Mouse (Mus musculus): ENCODE data around the gene Ddah2. TPM values are rescaled to one million over a fixed set of nuclear protein-coding genes. Genes with fewer than 3 reads are reported as not detected.
"Not testable (repeated sequence)": the region's sequence is repeated elsewhere in the genome, so short reads cannot be mapped to it uniquely, and the experiment has no call there.

The Ddah2 gene
- total RNA-seq, 1 experiment from 2014 or later: 21.3 TPM

DNA sequence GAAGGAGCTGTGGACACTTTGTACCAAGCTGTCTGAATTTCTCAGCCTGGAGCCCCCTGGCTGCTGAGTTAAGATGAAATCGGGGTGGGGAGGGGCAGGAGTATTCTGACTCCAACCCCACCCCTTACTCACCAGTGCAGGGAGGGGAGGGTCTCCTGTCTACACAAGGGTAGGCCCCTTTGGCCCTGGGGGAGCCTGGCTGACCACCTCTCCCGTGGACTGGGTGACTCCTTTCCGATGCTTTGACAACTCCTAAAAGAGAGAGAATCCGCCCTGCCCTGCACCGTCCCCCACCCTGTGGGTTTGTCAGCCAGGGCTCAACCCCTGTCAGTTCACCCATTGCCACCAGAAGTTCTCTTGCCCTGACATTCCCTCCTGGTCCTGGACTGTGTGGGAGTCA is 32.6 kb upstream of the Ddah2 start:
- ATAC-seq (replicated peaks; ENCODE audit: low read depth, poor library complexity, severe bottlenecking): no peak

DNA sequence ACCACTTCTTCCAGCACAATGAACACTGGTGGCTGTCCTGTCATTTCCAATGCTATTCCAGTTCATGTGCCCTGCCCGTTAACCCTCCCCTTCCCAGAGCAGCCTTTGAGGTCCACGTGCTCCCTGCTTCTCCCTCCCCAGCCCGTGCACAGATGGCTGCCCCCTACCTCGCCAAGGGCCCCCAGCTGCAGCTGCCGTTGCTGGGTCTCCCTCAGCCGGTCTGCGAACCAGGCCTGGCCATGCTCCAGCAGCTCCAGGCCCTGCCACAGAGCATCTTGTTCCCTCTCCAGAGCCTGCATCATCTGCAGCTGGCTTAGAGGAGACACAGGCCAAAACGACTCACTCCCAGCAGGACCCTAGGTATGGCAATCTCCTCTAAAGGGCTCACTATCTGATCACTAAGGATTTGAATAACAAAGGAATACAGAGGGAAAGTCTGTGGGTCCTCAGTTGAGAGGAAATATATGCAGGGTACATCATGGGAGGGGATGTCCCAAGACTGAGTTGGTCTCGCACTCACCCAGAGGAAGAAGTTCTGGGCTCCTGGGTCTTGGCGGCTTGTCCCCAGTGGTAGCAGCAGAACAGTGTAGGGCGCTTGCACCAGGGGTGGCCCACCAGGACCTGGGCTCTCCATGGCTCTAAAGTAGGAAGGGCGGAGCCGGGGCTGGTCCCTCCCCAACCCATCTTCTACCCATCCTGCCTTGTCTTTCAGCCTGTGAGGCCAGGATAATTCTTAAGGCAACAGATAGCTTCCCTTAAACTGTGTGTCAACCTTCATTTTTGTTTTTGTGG is 31.4 kb upstream of the Ddah2 start, which contains the start of gene Sapcd1:
Sapcd1 (minus strand) TSS at position 740 of the 792 bp plus-strand sequence.
- no peak for ATAC-seq (replicated peaks; ENCODE audit: low read depth, poor library complexity, severe bottlenecking)

DNA sequence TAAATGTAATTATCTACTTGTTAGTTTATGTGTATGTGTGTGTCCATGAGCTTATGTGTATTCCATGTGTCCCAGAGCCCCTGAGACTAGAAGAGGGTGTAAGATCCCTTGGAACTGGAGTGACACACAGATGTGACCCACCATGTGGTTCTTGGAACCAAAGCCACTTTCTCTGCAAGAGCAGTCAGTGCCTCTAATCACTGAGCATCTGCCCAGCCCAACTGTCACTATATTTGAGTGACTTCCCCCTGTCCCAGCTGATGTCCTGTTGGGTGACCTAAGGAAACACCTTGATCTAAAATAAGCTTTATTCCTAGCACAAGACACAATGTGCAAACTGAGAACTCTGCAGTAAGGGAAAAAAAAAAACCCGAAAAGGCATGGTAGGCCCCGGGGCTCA is 30.5 kb upstream of the Ddah2 start:
- ATAC-seq (replicated peaks; ENCODE audit: low read depth, poor library complexity, severe bottlenecking): no peak

DNA sequence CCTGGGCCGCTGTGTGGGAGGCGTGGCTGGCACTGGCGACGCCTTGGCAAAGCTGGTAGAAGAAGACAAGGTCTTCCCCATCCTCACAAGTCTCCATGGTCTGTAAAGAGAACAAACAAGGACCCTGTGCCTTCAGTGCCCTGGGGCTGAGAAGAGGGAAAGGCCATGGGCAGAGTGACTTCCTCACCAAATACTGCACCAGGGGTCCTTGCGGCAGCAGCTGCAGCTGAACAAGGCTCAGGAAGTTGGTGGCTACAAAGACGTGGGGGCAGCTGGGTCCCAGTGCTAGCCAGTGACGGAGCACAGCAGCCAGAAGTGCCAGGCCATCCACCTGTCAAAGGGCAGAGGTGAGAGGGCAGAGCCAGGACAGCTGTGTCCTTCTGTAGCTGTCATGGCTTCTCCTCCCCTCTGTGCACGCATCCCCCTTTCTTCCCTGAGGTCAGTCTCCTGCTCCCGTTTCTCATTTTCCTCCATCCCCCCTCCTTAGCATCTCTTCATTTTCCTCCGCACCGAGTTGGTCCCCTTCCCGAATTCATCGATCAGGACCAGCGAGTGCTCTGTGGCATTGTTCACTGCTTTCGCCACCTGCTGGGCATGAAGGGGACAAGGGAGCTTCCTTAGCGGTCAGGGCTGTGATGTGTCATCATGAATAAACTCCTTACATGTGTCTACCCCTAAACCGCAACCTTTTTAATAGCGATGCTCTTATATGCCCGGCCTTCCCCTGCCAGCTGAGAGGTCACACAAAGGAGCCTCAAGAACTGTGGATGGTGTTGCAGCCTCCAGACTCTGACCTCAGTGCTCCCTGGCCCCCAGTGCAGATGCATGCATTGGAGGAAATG is 28.9 kb upstream of the Ddah2 start:
- ATAC-seq (replicated peaks; ENCODE audit: low read depth, poor library complexity, severe bottlenecking): peak; percentile 67

DNA sequence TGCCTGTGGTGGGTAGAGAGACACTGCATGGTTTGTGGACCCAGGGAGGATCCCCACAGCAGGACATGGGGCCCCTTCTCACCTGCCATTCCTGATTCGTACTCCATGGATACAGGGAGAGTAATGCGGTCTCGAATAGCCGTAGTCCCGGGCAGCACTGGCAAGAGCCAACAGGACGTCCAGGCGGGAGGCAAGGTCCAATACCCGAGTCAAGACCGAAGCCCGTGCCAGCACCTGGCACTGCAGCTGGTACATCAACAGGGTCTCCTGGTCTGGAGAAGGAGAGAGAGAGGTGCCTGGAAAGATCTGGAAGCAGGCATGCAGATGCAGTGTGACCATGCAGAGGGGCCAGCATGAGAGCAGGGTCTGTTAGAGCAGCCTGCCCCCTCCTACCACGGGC is 27.6 kb upstream of the Ddah2 start:
- ATAC-seq (replicated peaks; ENCODE audit: low read depth, poor library complexity, severe bottlenecking): no peak

DNA sequence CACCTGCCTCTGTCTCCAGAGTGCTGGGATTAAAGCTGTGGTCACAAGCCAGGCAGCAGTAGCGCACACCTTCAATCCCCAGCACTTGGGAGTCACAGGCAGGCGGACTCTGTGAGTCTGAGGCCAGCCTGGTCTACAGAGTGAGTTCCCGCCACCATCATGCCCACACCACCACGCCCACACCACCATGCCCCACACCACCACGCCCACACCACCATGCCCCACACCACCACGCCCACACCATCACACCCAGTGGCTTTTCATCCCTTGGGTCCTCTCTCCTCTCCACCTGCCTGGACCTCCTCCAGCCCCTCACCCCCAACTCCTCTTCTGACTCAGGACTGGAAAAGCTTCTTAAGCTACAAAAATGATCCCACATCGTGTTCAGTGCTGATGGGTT is 27.0 kb upstream of the Ddah2 start:
- no peak for ATAC-seq (replicated peaks; ENCODE audit: low read depth, poor library complexity, severe bottlenecking)

DNA sequence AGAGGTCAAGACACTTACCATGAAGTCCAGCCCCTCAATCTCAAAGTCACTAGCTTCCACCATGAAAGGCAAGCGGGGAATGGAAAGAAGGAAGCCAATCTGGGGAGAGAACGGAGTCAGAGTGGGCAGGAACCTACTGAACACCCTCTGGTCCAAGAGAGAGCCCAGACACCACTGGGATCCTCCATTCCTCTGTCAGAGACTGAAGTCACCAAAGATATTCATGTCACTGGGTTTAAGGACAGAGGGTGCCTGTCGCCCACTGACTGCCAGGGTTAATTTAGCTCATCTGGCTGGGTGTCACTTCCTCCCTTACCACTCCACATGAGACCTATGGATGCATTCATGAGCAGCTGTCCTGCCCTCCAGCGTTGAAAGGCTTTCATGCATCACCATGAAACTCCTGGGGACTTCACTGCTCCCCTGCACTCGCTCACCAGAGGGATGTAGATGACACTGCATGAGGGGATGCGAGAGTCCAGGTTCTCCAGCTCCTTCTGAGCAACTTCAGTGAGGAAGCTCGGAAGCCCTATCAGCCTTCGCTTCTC is 26.4 kb upstream of the Ddah2 start:
- ATAC-seq (replicated peaks; ENCODE audit: low read depth, poor library complexity, severe bottlenecking): 0 out of 2 replicates have a peak, but pooled peaks have one; percentile 19

DNA sequence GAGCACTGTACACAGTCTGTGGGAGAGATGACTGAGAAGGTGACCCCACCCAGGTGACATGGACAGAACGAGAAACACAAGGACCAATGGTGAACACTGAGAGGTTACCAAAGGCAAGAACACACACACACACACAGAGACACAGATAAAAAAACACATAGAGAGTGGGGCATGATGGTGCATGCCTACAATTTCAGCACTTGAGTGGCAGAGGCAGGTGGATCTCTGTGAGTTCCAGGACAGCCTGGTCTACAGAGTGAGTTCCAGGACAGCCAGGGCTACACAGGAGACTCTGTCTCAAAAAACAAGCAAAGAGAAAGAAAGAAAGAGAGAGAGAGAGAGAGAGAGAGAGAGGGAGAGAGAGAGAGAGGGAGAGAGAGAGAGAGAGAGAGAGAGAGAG is 25.1 kb upstream of the Ddah2 start:
- ATAC-seq (replicated peaks; ENCODE audit: low read depth, poor library complexity, severe bottlenecking): not testable (repeated sequence)

DNA sequence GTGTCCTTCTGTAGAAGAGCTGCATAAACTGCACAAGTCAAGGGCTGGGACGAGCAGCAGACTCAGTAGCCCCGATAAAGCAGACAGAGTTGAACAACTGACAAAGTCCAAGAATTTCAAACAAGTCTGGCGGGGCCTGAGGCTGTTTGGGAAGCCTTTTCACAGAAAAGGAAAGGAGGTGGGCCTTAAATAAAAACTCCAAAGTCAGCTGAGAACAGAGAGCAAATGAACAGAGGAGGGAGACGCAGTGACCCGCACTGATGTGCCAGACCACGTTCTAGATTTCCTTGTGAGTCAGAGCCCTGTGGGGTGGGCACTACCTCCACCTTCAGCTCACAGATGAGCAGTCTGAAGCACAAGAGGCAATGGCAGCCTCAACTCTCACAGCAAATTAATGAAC is 23.9 kb upstream of the Ddah2 start:
- no peak for ATAC-seq (replicated peaks; ENCODE audit: low read depth, poor library complexity, severe bottlenecking)

DNA sequence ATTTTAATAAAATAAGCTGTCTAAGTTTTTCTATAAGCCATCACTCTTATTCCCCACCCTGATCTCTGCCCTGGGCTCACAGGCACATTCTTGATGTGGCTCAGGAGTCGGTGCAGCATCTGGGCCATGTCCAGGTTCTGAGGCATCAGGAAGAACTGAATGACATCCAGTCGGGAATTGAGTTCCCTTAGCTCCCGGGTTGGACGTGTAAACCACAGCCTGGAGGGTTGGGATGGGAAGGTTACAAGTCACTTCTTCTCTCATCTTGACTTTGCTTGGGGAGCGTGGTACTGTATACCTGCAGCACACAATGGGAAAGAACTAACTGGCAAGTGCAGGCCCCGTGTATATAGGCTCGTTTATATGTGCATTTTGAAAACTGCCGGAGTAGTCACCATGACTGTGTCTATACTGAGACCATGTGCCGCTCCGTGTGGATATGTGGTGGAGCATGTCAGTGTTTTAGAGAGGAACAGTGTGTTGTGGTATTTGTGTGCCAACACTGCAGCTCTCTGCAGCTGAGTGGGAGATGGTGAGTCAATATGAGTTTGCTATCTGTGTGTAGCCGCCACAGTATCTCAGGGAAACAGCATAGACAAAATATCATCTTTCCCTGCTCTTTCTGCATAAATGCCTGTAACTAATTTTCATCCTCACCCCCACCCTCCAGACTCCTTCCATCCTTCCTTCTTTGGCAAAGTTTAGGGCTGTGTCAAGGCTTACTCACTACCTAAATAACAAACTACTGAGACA is 19.5 kb upstream of the Ddah2 start:
- no peak for ATAC-seq (replicated peaks; ENCODE audit: low read depth, poor library complexity, severe bottlenecking)

DNA sequence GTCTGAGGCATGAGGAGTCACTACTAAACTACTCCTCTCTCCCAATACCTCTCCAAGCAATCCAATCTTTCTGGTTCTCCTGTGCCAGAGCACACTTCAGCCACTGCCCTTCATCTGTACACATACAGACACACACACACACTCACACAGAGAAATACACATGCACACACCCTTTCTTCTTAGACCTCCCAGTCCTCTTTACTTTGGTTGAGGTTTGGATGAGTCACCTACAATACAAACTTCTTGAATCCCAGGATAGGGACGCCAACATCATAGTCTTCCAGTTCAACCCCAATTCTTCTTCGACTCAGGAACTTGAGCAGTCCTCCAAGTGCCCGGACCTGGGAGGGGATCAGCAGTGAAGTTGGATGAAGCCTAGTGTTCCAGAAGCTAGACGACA is 15.0 kb upstream of the Ddah2 start:
- no peak for ATAC-seq (replicated peaks; ENCODE audit: low read depth, poor library complexity, severe bottlenecking)

DNA sequence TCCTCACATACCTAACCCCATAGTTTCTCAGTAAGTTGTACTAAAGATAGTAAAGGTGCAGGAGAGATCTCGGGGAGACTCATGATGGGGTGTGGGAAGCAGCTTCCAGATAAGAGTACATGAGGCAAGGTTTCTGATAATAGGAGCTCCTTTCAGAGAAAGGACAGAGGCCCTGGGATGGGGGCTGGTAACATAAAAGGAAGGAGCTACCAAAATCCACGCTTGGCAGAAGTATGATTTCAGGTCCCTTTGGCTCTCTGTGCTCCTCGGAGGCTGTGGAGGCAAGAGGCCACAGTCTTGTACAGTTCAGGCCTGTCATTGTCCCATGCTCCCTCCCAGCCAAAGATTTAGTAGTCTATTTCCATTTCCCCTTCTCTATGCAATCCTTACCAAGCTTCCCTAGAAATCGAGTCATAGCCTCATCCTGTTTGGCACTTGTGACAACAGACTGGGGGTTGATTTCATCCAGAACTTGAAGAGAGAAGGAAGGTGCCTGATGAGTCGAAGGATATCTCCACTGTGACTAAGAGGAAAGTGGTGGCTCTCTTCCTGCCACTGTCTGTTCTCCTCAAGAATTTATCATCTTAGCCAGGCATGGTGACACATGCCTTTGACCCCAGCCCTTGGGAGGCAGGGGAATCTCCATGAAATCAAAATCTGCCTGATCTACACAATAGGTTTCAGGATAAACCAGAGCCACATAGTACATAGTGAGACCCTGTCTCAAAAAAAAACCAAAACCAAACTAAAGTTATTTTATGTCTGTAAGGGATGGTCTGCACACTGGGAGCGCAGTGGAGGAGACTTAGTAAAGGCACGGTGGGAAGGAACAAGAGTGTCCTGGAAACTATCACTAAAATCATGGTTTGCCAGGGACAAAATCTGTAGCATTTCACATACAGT is 13.7 kb upstream of the Ddah2 start:
- no peak for ATAC-seq (replicated peaks; ENCODE audit: low read depth, poor library complexity, severe bottlenecking)

DNA sequence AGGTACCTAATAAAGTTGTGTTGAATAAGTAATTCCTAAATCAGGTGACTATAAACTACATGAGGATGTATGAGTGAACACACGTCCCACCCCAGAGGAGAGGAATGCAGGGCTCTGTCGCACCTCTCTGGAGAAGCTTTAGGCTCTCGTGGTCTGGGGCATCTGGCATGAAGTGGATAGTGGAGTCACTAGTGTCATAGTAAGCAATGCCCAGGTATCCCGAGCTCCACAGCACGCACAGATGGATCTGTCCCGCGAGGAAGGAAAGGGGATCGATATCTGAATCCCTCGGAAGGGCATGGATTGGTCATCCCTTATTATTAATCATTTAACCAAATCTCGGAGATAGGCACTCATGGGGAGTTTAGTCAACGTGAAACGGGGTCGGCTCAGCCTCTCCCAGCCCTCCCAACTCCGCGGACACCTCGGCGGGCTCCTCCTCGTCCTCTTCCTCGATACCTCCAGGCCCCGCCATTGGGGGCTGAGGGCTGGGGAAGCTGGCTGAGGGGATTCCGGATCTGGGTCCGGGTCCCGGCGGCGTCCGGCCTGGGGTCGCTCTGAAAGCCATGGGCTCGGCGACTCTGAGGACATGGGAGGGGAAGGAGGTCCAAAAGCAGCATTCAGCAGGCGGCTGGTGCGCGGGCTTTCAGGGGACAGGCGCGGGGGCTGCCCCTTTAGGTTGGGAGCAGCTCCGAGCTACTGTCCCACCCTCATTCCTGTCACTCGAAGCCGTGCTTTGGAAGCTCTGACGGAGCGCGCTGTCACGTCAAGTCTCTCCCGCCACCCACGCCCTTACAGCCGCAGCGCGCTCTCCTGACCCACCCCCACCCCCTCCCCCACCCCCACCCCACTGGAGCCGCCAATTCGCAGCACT is 12.8 kb upstream of the Ddah2 start:
- ATAC-seq (replicated peaks; ENCODE audit: low read depth, poor library complexity, severe bottlenecking): no peak

DNA sequence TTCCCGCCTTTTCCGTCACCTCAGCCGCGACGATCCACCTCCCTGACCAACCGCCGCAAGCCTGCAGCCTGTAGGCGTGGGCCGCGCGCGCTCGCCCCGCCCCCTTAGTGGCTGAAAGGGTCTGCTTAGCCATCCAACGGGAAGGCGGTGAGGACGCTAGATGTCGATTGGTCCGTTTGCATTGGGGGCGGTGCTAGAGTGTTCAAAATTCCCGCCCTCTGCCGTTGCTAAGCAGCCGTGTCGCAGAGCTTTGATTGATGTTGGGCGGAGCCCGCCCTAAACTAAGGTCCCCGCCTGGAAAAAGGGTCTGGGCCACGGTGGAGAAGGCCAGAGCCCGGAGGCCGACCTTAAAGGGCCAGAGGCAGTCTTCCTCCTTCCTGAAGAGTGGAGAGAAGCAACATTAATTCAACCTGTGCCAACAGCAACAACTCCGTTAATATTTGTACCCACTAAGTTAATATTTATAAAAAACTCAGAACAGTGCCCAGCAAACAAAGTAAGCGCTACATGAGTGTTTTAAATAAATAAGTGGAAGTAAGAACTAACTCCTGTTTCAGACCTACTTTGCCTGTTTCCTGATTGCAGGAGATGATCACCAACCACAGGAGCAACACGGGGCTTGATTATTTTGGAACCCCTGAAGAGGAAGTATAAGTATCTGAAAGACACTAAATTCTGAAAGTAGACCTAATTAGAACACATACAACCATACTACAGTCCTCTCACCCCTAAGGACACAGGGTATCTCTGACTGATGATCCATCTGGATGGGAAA is 12.0 kb upstream of the Ddah2 start, which contains the start of gene Msh5:
Msh5 (minus strand) TSS at position 65 of the 775 bp plus-strand sequence.
- peak; percentile 71 for ATAC-seq (replicated peaks; ENCODE audit: low read depth, poor library complexity, severe bottlenecking)

DNA sequence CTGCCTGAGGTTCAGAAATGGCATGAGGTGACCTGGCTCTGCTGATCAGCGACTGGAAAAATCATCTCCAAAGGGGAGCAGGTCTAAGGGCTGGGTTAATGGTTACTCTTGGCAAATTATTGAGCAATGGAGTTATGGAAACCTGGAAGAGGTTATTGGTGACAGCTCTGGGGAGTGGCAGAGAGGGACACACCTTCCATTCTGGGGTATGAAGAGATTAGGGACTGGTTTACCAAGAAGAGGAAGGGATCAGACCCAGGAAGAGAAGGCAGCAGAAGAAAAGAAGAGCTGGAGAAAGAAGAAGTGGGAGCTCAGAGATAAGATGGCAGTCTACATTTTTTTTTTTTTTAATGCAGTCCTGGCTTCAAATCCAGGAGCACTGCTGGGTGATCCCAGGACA is 11.1 kb upstream of the Ddah2 start:
- ATAC-seq (replicated peaks; ENCODE audit: low read depth, poor library complexity, severe bottlenecking): no peak

DNA sequence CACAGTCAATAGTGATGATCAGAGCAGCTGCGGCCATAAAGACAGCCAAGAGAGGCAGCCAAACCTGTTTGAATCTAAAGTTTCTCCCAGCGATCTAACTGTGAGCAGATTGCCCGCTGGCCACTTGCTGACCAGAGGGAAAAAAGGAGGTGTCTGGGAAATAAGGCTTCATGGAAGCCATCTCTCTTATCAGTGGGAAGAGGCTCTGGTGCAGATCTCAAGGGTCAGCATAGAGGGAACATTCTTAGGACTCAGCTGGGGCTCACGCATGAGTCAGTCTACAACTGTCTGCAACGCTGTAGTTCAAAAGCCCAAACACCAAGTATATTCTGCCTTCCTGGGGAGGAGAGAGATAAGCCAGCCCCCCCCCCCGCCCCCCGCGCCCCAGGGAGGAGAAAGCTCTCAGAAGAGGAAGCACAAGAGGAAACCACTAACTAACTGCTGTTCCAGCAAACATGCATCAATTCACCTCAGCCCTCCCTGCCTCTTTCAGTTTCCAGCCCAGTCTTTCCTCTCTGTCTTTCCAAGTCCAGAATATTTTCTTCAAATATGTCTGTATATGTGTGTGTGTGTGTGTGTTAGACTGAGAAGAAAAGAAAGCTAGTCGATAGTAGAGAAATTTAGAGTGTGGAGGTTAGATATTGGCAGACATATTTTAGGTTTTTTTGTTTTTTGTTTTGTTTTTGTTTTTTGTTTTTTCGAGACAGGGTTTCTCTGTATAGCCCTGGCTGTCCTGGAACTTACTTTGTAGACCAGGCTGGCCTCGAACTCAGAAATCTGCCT is 10.5 kb upstream of the Ddah2 start:
- peak; percentile 10 for ATAC-seq (replicated peaks; ENCODE audit: low read depth, poor library complexity, severe bottlenecking)

DNA sequence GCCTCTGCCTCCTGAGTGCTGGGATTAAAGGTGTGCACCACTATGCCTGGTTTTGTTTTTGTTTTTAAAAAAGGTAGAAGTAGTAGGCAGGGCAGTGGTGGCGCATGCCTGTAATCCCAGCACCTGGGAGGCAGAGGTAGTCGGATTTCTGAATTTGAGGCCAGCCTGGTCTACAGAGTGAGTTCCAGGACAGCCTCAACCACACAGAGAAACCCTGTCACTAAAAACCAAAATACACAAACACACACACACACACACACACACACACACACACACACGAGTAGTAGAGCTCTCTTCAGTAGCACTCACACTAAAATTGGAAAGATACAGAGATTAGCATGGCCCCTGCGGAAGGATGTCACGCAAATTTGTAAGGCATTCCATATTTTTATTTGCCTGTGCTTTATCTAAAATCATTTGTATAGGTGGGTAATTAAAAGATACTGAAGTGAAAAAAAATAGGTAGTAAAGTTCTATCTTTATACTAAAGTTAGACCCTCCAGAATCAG is 9.8 kb upstream of the Ddah2 start:
- ATAC-seq (replicated peaks; ENCODE audit: low read depth, poor library complexity, severe bottlenecking): no peak
